Mouse (Mus musculus) forebrain, postnatal 0 days (tissue): Measurements from ENCODE around the gene Mad2l2. TPM values are rescaled to one million over a fixed set of nuclear protein-coding genes. Genes with fewer than 3 reads are reported as not detected.

Source experiments
- ATAC-seq: fragments of 200-750 bp; cut with Nextera tagmentation; 2 replicates; pipeline ENCODE4 v1.8.0; 2017; ENCODE audit warnings: mild to moderate bottlenecking, moderate library complexity
- DNase-seq: peaks from one replicate; pipeline ENCODE4 v3.0.0-alpha.2; 2015
- H3K27ac ChIP-seq: fragments of 300-500 bp; sonication (generic); 2 replicates; pipeline ENCODE4 v1.5.1; 2014; ENCODE audit warnings: low read depth, mild to moderate bottlenecking, antibody characterized with exemption, low read length, moderate library complexity, mixed read lengths
- H3K27me3 ChIP-seq: fragments of 300-500 bp; sonication (generic); 2 replicates; pipeline ENCODE4 v1.6.1; 2014; ENCODE audit warnings: mild to moderate bottlenecking, low read length, mixed read lengths; ENCODE audit not compliant: insufficient read depth
- H3K36me3 ChIP-seq: fragments of 300-500 bp; sonication (generic); 2 replicates; pipeline ENCODE4 v1.6.1; 2014; ENCODE audit warnings: mild to moderate bottlenecking, moderate library complexity; ENCODE audit not compliant: insufficient read depth
- H3K4me1 ChIP-seq: fragments of 300-500 bp; sonication (generic); 2 replicates; pipeline ENCODE4 v1.6.1; 2014; ENCODE audit warnings: antibody characterized with exemption; ENCODE audit not compliant: insufficient read depth
- H3K4me2 ChIP-seq: fragments of 300-500 bp; sonication (generic); 2 replicates; pipeline ENCODE4 v1.6.1; 2014; ENCODE audit warnings: low read depth, mild to moderate bottlenecking, moderate library complexity
- H3K4me3 ChIP-seq: fragments of 300-500 bp; sonication (generic); 2 replicates; pipeline ENCODE4 v1.5.1; 2014; ENCODE audit warnings: low read depth, low read length, mixed read lengths
- H3K9ac ChIP-seq: fragments of 300-500 bp; sonication (generic); 2 replicates; pipeline ENCODE4 v1.6.1; 2014; ENCODE audit warnings: mild to moderate bottlenecking
- H3K9me3 ChIP-seq: fragments of 300-500 bp; sonication (generic); 2 replicates; pipeline ENCODE4 v1.6.1; 2016; ENCODE audit warnings: low read length
- CTCF ChIP-seq: sonication (generic); IDR thresholded peaks from 2 replicates; pipeline ENCODE4 v1.5.1; 2016; ENCODE audit warnings: antibody characterized with exemption, control low read depth, low read depth
- WGBS: fragments of 180-500 bp; shearing (Covaris S2); extraction: QIAGEN DNeasy Blood & Tissue Kit; methylation state at CpG from one replicate; pipeline ENCODE4 v1.1.7; 2014; 5-methylcytosine and 5-hydroxymethylcytosine counted together
- polyA plus RNA-seq: library from polyadenylated mRNA; unstranded; fragments of >200 nt; fragmentation: Nextera tagmentation; extraction: Ambion mirVana; gene quantifications from 2 replicates; pipeline ENCODE4 v1.2.1, GENCODE M21; 2015
- total RNA-seq: library from RNA; depleted of rRNA; stranded (reverse); fragments of >200 nt; gene quantifications from 2 replicates; pipeline ENCODE4 v1.2.3, GENCODE M21; 2014

The Mad2l2 gene
- total and polyA plus RNA-seq, 2 experiments from 2014 or later, result 45.7 to 104 TPM

GRCm38 (mm10) chr4:148092551-148093271 is 37.5 kb upstream of the Mad2l2 start:
- ATAC-seq (no peak), DNase-seq (no peak)
- Histone ChIP-seq H3K9ac (no peak overlapping the region), H3K4me1 (peaks cover 5% of the 10 kb centered on the region; the same call in 1 of the 2 replicates), H3K4me2 (no peak overlapping the region), H3K27ac (no peak overlapping the region), H3K9me3 (no peaks in the 10 kb centered on the region), H3K4me3 (no peak overlapping the region), H3K27me3 (no peaks in the 10 kb centered on the region), H3K36me3 (no peaks in the 10 kb centered on the region)
- no peak for TF ChIP-seq CTCF
- 91% methylated on average over 11 of the region's 11 CpGs for WGBS

DNA sequence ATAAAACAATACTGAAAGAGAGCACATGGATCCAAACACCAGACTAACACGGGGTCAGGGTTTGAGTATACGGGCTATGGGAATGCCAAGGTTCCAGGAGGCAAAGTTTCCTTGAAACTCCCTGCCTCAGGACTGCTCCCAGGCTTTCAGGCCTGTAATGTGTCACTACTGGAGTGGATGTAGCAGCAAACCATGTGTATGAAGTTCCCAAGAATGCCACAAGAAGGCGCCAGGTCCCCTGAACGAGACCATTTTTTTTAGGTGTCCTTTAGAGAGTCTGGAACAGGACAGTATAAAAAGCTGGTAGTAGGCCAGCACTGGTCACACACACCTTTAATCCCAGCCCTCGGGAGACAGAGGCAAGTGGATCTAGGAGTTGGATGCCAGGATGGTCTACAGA is 36.0 kb upstream of the Mad2l2 start:
- H3K36me3 ChIP-seq, result no peaks in the 10 kb centered on the region
- H3K4me1 ChIP-seq, result no peaks in the 10 kb centered on the region
- WGBS, result 69% methylated on average over 5 of the region's 5 CpGs
- H3K4me3 ChIP-seq, result no peak overlapping the region
- H3K4me2 ChIP-seq, result no peak overlapping the region
- H3K9ac ChIP-seq, result no peak overlapping the region
- no peaks in the 10 kb centered on the region for H3K9me3 ChIP-seq
- no peaks in the 10 kb centered on the region for H3K27me3 ChIP-seq
- 0 out of 2 replicates have a peak, but pooled peaks have one; percentile 11 for ATAC-seq
- TF ChIP-seq CTCF, result peak; percentile 32; the same call in 1 of the 2 replicates
- H3K27ac ChIP-seq, result no peak overlapping the region
- DNase-seq, result no peak

- H3K4me2 ChIP-seq, result no peak overlapping the region
- H3K9ac ChIP-seq, result no peak overlapping the region
- DNase-seq, result no peak
- no peak overlapping the region for H3K27ac ChIP-seq
- no peaks in the 10 kb centered on the region for H3K9me3 ChIP-seq
- 77% methylated on average over 4 of the region's 4 CpGs for WGBS
- no peak for ATAC-seq
- no peaks in the 10 kb centered on the region for H3K27me3 ChIP-seq
- H3K4me1 ChIP-seq, result no peaks in the 10 kb centered on the region
- H3K4me3 ChIP-seq, result no peak overlapping the region
- no peak for TF ChIP-seq CTCF
- 0 out of 2 replicates have a peak, but pooled peaks cover 4% of the 10 kb centered on the region for H3K36me3 ChIP-seq
Observed at GRCm38 (mm10) chr4:148095081-148095480, 35.1 kb upstream of the Mad2l2 start.

DNA sequence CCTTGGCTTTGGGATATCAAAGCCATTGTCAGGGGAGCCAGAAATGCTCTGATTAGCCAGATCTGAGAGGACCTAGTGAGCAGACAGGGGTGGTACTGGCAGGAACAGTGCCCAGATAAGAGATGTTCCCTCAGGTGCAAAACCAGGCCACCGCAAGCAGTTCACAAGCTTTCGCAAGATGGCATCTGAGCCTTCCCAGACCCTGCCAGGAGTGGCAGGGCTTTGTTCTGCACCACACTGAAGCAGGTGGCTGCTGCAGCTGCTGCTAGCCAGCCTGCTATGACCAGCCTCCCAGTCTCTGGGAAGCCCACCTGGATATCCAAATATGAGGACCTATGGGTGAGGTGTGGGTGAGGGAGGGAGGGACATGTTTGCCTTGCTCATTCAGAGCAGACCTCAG is 32.2 kb upstream of the Mad2l2 start:
- Histone ChIP-seq H3K36me3 (peaks cover 12% of the 10 kb centered on the region), H3K9ac (no peak overlapping the region), H3K4me2 (no peak overlapping the region), H3K27ac (no peak overlapping the region), H3K9me3 (no peaks in the 10 kb centered on the region), H3K4me3 (no peak overlapping the region), H3K4me1 (peaks cover 5% of the 10 kb centered on the region; the same call in 1 of the 2 replicates), H3K27me3 (no peaks in the 10 kb centered on the region)
- ATAC-seq, result no peak
- 67% methylated on average over 2 of the region's 2 CpGs for WGBS
- no peak for DNase-seq
- TF ChIP-seq CTCF, result no peak

- DNase-seq (no peak), ATAC-seq (no peak)
- Histone ChIP-seq H3K9me3 (no peaks in the 10 kb centered on the region), H3K27me3 (no peaks in the 10 kb centered on the region), H3K36me3 (peaks cover 12% of the 10 kb centered on the region), H3K9ac (no peak overlapping the region), H3K4me2 (no peak overlapping the region), H3K4me1 (peaks cover 5% of the 10 kb centered on the region; the same call in 1 of the 2 replicates), H3K4me3 (no peak overlapping the region), H3K27ac (no peak overlapping the region)
- no peak for TF ChIP-seq CTCF
- 71% methylated on average over 3 of the region's 3 CpGs for WGBS
Observed at GRCm38 (mm10) chr4:148098666-148099065, 31.5 kb upstream of the Mad2l2 start.

DNA sequence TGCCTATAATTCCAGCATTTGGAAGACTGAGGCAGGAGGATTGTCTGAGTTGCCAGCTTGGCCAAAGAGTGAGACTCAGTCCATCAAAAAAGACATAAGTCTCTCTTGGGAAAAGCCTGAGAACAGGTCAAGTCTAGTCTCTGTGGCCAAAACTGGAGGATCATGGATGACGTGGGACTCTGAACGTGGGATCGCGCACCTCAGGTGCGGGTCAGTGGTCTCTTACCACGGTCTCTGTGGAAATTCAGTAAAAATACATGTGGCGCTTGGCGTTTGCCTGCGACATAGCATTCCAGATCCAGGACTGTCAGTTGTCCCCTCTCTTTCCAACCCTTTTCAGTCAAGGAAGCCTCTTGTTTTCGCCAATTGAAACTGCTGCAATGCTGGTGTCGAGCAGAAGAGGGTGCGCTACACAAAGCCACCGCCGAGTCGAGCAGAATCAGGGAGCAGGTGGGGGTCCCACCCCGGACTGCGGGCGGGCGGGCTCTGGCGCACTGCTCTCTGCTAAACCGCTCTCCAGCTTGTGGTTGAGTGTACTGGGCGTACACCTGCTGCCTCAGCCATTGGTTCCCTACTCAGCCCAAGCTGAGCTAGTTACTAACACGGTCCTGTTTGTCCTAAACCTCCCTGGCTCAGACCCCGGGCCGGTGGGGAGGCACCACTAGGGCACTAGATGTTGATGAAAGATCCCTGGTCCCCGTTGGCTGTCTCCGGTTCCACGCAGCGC is 28.2 kb upstream of the Mad2l2 start:
- DNase-seq, result peak; percentile 85
- H3K4me1 ChIP-seq, result peaks cover 5% of the 10 kb centered on the region; the same call in 1 of the 2 replicates
- H3K4me2 ChIP-seq, result peak overlapping the region; percentile 37
- H3K9ac ChIP-seq, result peak overlapping the region; percentile 39; the same call in 1 of the 2 replicates
- 0 out of 2 replicates have a peak overlapping the region, but pooled peaks have one; percentile 7 for H3K4me3 ChIP-seq
- H3K27me3 ChIP-seq, result no peaks in the 10 kb centered on the region
- peaks cover 15% of the 10 kb centered on the region for H3K36me3 ChIP-seq
- no peaks in the 10 kb centered on the region for H3K9me3 ChIP-seq
- peak; percentile 94 for ATAC-seq
- peak overlapping the region; percentile 69 for H3K27ac ChIP-seq
- peak; percentile 85 for TF ChIP-seq CTCF
- WGBS, result 14% methylated on average over 29 of the region's 29 CpGs

DNA sequence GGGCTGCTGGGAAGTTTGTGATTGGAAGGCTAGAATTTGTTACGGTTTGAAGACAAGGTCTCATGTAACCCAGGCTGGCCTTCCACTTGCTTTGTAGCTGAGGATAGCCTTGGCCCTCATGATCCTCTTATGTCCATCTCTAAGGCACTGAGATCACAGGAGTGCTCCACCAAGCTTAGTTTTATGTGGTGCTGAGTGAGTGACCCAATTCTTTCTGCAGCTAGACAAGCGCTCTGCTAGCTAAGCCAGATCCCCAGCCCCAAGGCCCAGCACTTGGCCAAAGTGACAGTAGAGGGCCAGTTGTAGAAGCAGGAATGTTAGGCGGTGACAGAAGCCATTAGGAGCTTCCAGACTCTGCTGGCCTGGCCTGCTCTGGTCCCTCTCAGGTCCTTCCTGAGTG is 26.0 kb upstream of the Mad2l2 start:
- no peaks in the 10 kb centered on the region for H3K9me3 ChIP-seq
- DNase-seq, result no peak
- no peak overlapping the region for H3K27ac ChIP-seq
- ATAC-seq, result no peak
- no peaks in the 10 kb centered on the region for H3K27me3 ChIP-seq
- peaks cover 10% of the 10 kb centered on the region for H3K4me1 ChIP-seq
- H3K4me3 ChIP-seq, result no peak overlapping the region
- WGBS, result 87% methylated on average over 3 of the region's 3 CpGs
- H3K36me3 ChIP-seq, result peaks cover 20% of the 10 kb centered on the region
- TF ChIP-seq CTCF, result no peak
- no peak overlapping the region for H3K9ac ChIP-seq
- H3K4me2 ChIP-seq, result no peak overlapping the region
